Mouse (Mus musculus): Measurements from ENCODE around the gene Tmco3. TPM values are rescaled to one million over a fixed set of nuclear protein-coding genes. Genes with fewer than 3 reads are reported as not detected.

The Tmco3 gene
- total RNA-seq, 1 experiment from 2014 or later: 8.9 TPM

- ATAC-seq (replicated peaks in 1 of 2; ENCODE audit: insufficient read depth in 1 of 2, low FRiP score in 2 of 2, low TSS enrichment in 1 of 2, low read depth in 1 of 2, poor library complexity in 2 of 2, severe bottlenecking in 2 of 2): no peak
These were observed 11.6 kb downstream of the Tmco3 start for GRCm38 (mm10) chr8:13299571-13299970.

- ATAC-seq (replicated peaks in 1 of 2; ENCODE audit: insufficient read depth in 1 of 2, low FRiP score in 2 of 2, low TSS enrichment in 1 of 2, low read depth in 1 of 2, poor library complexity in 2 of 2, severe bottlenecking in 2 of 2): no peak
These were observed 13.0 kb downstream of the Tmco3 start for GRCm38 (mm10) chr8:13301036-13301435.

GRCm38 (mm10) chr8:13305459-13305858, 17.5 kb downstream of the Tmco3 start:
- no peak for ATAC-seq (replicated peaks in 1 of 2; ENCODE audit: insufficient read depth in 1 of 2, low FRiP score in 2 of 2, low TSS enrichment in 1 of 2, low read depth in 1 of 2, poor library complexity in 2 of 2, severe bottlenecking in 2 of 2)

- no peak for ATAC-seq (replicated peaks in 1 of 2; ENCODE audit: insufficient read depth in 1 of 2, low FRiP score in 2 of 2, low TSS enrichment in 1 of 2, low read depth in 1 of 2, poor library complexity in 2 of 2, severe bottlenecking in 2 of 2)
These were observed 17.9 kb downstream of the Tmco3 start for GRCm38 (mm10) chr8:13305884-13306283.

GRCm38 (mm10) chr8:13306309-13306909, 18.4 kb downstream of the Tmco3 start:
- ATAC-seq (replicated peaks in 1 of 2; ENCODE audit: insufficient read depth in 1 of 2, low FRiP score in 2 of 2, low TSS enrichment in 1 of 2, low read depth in 1 of 2, poor library complexity in 2 of 2, severe bottlenecking in 2 of 2): peak in 1 of 2 experiments; percentile 59; a peak in 1 of 4 replicates

GRCm38 (mm10) chr8:13306916-13307315, 18.9 kb downstream of the Tmco3 start:
- ATAC-seq (replicated peaks in 1 of 2; ENCODE audit: insufficient read depth in 1 of 2, low FRiP score in 2 of 2, low TSS enrichment in 1 of 2, low read depth in 1 of 2, poor library complexity in 2 of 2, severe bottlenecking in 2 of 2): peak in 1 of 2 experiments; percentile 77; a peak in 2 of 4 replicates

- ATAC-seq (replicated peaks in 1 of 2; ENCODE audit: insufficient read depth in 1 of 2, low FRiP score in 2 of 2, low TSS enrichment in 1 of 2, low read depth in 1 of 2, poor library complexity in 2 of 2, severe bottlenecking in 2 of 2): no peak
These were observed 26.9 kb downstream of the Tmco3 start for GRCm38 (mm10) chr8:13314922-13315321.

- ATAC-seq (replicated peaks in 1 of 2; ENCODE audit: insufficient read depth in 1 of 2, low FRiP score in 2 of 2, low TSS enrichment in 1 of 2, low read depth in 1 of 2, poor library complexity in 2 of 2, severe bottlenecking in 2 of 2): no peak
These were observed 28.7 kb downstream of the Tmco3 start for GRCm38 (mm10) chr8:13316671-13317070.

- 0 out of 4 replicates have a peak, but pooled peaks of 1 of the 2 experiments have one; percentile 45 for ATAC-seq (replicated peaks in 1 of 2; ENCODE audit: insufficient read depth in 1 of 2, low FRiP score in 2 of 2, low TSS enrichment in 1 of 2, low read depth in 1 of 2, poor library complexity in 2 of 2, severe bottlenecking in 2 of 2)
These were observed 38.6 kb downstream of the Tmco3 start for GRCm38 (mm10) chr8:13326598-13326997.

- ATAC-seq (replicated peaks in 1 of 2; ENCODE audit: insufficient read depth in 1 of 2, low FRiP score in 2 of 2, low TSS enrichment in 1 of 2, low read depth in 1 of 2, poor library complexity in 2 of 2, severe bottlenecking in 2 of 2): no peak
These were observed 46.7 kb downstream of the Tmco3 start for GRCm38 (mm10) chr8:13334671-13335070.

- peak; percentile 63 to 66 for ATAC-seq (replicated peaks in 1 of 2; ENCODE audit: insufficient read depth in 1 of 2, low FRiP score in 2 of 2, low TSS enrichment in 1 of 2, low read depth in 1 of 2, poor library complexity in 2 of 2, severe bottlenecking in 2 of 2)
These were observed 49.3 kb downstream of the Tmco3 start for GRCm38 (mm10) chr8:13337245-13337644.

GRCm38 (mm10) chr8:13337678-13338077, 49.7 kb downstream of the Tmco3 start:
- ATAC-seq (replicated peaks in 1 of 2; ENCODE audit: insufficient read depth in 1 of 2, low FRiP score in 2 of 2, low TSS enrichment in 1 of 2, low read depth in 1 of 2, poor library complexity in 2 of 2, severe bottlenecking in 2 of 2): no peak

GRCm38 (mm10) chr8:13338255-13338860, 50.4 kb downstream of the Tmco3 start, which contains the start of gene Tfdp1:
Gene Tfdp1, plus strand, starts transcription at chr8:13338751.
- peak; percentile 53 to 61 for ATAC-seq (replicated peaks in 1 of 2; ENCODE audit: insufficient read depth in 1 of 2, low FRiP score in 2 of 2, low TSS enrichment in 1 of 2, low read depth in 1 of 2, poor library complexity in 2 of 2, severe bottlenecking in 2 of 2)

- ATAC-seq (replicated peaks in 1 of 2; ENCODE audit: insufficient read depth in 1 of 2, low FRiP score in 2 of 2, low TSS enrichment in 1 of 2, low read depth in 1 of 2, poor library complexity in 2 of 2, severe bottlenecking in 2 of 2): no peak
These were observed 51.1 kb downstream of the Tmco3 start for GRCm38 (mm10) chr8:13338901-13339645.

- ATAC-seq (replicated peaks in 1 of 2; ENCODE audit: insufficient read depth in 1 of 2, low FRiP score in 2 of 2, low TSS enrichment in 1 of 2, low read depth in 1 of 2, poor library complexity in 2 of 2, severe bottlenecking in 2 of 2): no peak
These were observed 51.6 kb downstream of the Tmco3 start for GRCm38 (mm10) chr8:13339646-13339990.

- ATAC-seq (replicated peaks in 1 of 2; ENCODE audit: insufficient read depth in 1 of 2, low FRiP score in 2 of 2, low TSS enrichment in 1 of 2, low read depth in 1 of 2, poor library complexity in 2 of 2, severe bottlenecking in 2 of 2): no peak
These were observed 52.7 kb downstream of the Tmco3 start for GRCm38 (mm10) chr8:13340650-13341049.

GRCm38 (mm10) chr8:13342340-13342739, 54.4 kb downstream of the Tmco3 start:
- no peak for ATAC-seq (replicated peaks in 1 of 2; ENCODE audit: insufficient read depth in 1 of 2, low FRiP score in 2 of 2, low TSS enrichment in 1 of 2, low read depth in 1 of 2, poor library complexity in 2 of 2, severe bottlenecking in 2 of 2)

- ATAC-seq (replicated peaks in 1 of 2; ENCODE audit: insufficient read depth in 1 of 2, low FRiP score in 2 of 2, low TSS enrichment in 1 of 2, low read depth in 1 of 2, poor library complexity in 2 of 2, severe bottlenecking in 2 of 2): no peak
These were observed 55.1 kb downstream of the Tmco3 start for GRCm38 (mm10) chr8:13343134-13343533.

All from hematopoietic stem cell, adult 5-6 weeks (primary cell).